ENCODE assay signal across 8 mouse cellular contexts in the genomic region with DNA sequence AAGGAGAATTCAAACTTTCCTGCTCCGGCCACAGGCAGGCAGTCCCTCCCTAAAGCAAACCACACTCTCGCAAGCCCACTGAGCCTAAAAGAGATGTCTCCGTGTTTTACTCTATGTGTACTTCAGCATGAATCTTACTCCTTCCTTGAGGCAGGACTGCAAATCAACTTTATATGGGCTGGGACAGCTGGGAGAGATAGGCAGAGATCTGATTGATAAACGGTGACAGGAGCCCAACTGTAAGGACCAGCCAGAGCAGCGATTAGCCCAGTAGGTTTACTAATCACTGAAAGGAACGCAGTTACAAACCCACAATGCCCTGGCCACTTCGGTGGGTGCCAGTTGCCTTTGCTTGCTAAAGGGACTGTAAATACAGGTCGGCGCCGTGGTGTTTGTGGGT. TPM values are rescaled to one million over a fixed set of nuclear protein-coding genes. Genes with fewer than 3 reads are reported as not detected.
A peak's percentile ranks its signal among the peaks of the same experiment; 100 is the strongest.
DNase-seq lines count a peak whose midpoint lies in the region; ATAC-seq and TF ChIP-seq lines count a peak whose summit lies in the region.

No protein-coding gene starts in this region.

- TF ChIP-seq EP300 in heart, postnatal 0 days (IDR thresholded peaks at IDR 0.05; ENCODE audit: low read depth): no peak

- 27% methylated on average over 10 of the region's 10 CpGs for WGBS in heart, postnatal 0 days
- 33% methylated on average over 10 of the region's 10 CpGs for WGBS in embryonic facial prominence, embryonic 10.5 days
- WGBS in intestine, embryonic 16.5 days: 25% methylated on average over 10 of the region's 10 CpGs
- WGBS in midbrain, postnatal 0 days: 37% methylated on average over 10 of the region's 10 CpGs

- H3K4me2 ChIP-seq in heart, postnatal 0 days (ENCODE audit: low read depth, low read length): peak overlapping the region; percentile 61
- peak overlapping the region; percentile 49 for H3K4me2 ChIP-seq in intestine, embryonic 16.5 days (ENCODE audit: low read depth, low read length)
- H3K4me2 ChIP-seq in midbrain, postnatal 0 days (ENCODE audit: low read depth, low read length, poor library complexity, severe bottlenecking): 0 out of 2 replicates have a peak overlapping the region, but pooled peaks have one; percentile 4

- H3K4me1 ChIP-seq in heart, postnatal 0 days (ENCODE audit: control insufficient read depth, insufficient read depth): no peaks in the 10 kb centered on the region
- peaks cover 22% of the 10 kb centered on the region for H3K4me1 ChIP-seq in embryonic facial prominence, embryonic 10.5 days
- H3K4me1 ChIP-seq in intestine, embryonic 16.5 days (ENCODE audit: control insufficient read depth, insufficient read depth, low read length): no peaks in the 10 kb centered on the region
- no peaks in the 10 kb centered on the region for H3K4me1 ChIP-seq in midbrain, postnatal 0 days (ENCODE audit: insufficient read depth, low read length)

- TF ChIP-seq CTCF in heart, postnatal 0 days (IDR thresholded peaks at IDR 0.05; ENCODE audit: low read depth): no peak
- no peak for TF ChIP-seq CTCF in midbrain, postnatal 0 days (IDR thresholded peaks at IDR 0.05)

- no peaks in the 10 kb centered on the region for H3K27me3 ChIP-seq in heart, postnatal 0 days (ENCODE audit: control insufficient read depth, insufficient read depth, low read length)
- peaks cover 5% of the 10 kb centered on the region; the same call in 1 of the 2 replicates for H3K27me3 ChIP-seq in embryonic facial prominence, embryonic 10.5 days (replicated peaks; ENCODE audit: low read depth, poor library complexity, severe bottlenecking)
- H3K27me3 ChIP-seq in intestine, embryonic 16.5 days (replicated peaks; ENCODE audit: control insufficient read depth, insufficient read depth, low read length): no peaks in the 10 kb centered on the region
- H3K27me3 ChIP-seq in midbrain, postnatal 0 days (ENCODE audit: insufficient read depth, low read length): no peaks in the 10 kb centered on the region

- H3K27ac ChIP-seq in heart, postnatal 0 days (ENCODE audit: low read depth): no peak overlapping the region
- H3K27ac ChIP-seq in embryonic facial prominence, embryonic 10.5 days (replicated peaks): peak overlapping the region; percentile 60
- no peak overlapping the region for H3K27ac ChIP-seq in intestine, embryonic 16.5 days (ENCODE audit: low read length)
- no peak overlapping the region for H3K27ac ChIP-seq in midbrain, postnatal 0 days (ENCODE audit: low read depth, low read length)

- no peaks in the 10 kb centered on the region for H3K36me3 ChIP-seq in heart, postnatal 0 days (replicated peaks; ENCODE audit: control insufficient read depth, insufficient read depth, low read length)
- H3K36me3 ChIP-seq in embryonic facial prominence, embryonic 10.5 days (replicated peaks): no peaks in the 10 kb centered on the region
- no peaks in the 10 kb centered on the region for H3K36me3 ChIP-seq in intestine, embryonic 16.5 days (ENCODE audit: control insufficient read depth, insufficient read depth, low read length)
- H3K36me3 ChIP-seq in midbrain, postnatal 0 days (ENCODE audit: insufficient read depth, low read length): no peaks in the 10 kb centered on the region

- H3K9ac ChIP-seq in heart, postnatal 0 days (replicated peaks; ENCODE audit: low read depth, low read length): no peak overlapping the region
- 0 out of 2 replicates have a peak overlapping the region, but pooled peaks have one; percentile 30 for H3K9ac ChIP-seq in intestine, embryonic 16.5 days (ENCODE audit: low read depth, low read length)
- H3K9ac ChIP-seq in midbrain, postnatal 0 days (replicated peaks; ENCODE audit: low read length, poor library complexity, severe bottlenecking): no peak overlapping the region

- H3K9me3 ChIP-seq in heart, postnatal 0 days (replicated peaks; ENCODE audit: control insufficient read depth, low read length): no peaks in the 10 kb centered on the region
- H3K9me3 ChIP-seq in embryonic facial prominence, embryonic 10.5 days: no peaks in the 10 kb centered on the region; the same call in 1 of the 2 replicates
- no peaks in the 10 kb centered on the region for H3K9me3 ChIP-seq in intestine, embryonic 16.5 days (ENCODE audit: control insufficient read depth, low read length)
- H3K9me3 ChIP-seq in midbrain, postnatal 0 days (ENCODE audit: low read length): no peaks in the 10 kb centered on the region

- peak overlapping the region; percentile 28 for H3K4me3 ChIP-seq in heart, postnatal 0 days (ENCODE audit: low read depth, low read length)
- peak overlapping the region; percentile 47 for H3K4me3 ChIP-seq in embryonic facial prominence, embryonic 10.5 days
- peak overlapping the region; percentile 27 for H3K4me3 ChIP-seq in intestine, embryonic 16.5 days (ENCODE audit: low read length)
- H3K4me3 ChIP-seq in midbrain, postnatal 0 days (ENCODE audit: low read depth, low read length): no peak overlapping the region

- no peak for DNase-seq in heart, postnatal 0 days (ENCODE audit: low spot score)
- no peak for DNase-seq in heart, adult 18-20 months
- no peak for DNase-seq in embryonic facial prominence, embryonic 10.5 days (ENCODE audit: low spot score)
- DNase-seq in midbrain, postnatal 0 days (ENCODE audit: low spot score): no peak
- DNase-seq in gastrocnemius, adult 8-10 months (ENCODE audit: low spot score in 2 of 2): no peak
- no peak for DNase-seq in frontal cortex, adult 2 months (ENCODE audit: extremely low spot score in 1 of 2, low spot score in 1 of 2)
- no peak for DNase-seq in adipocyte (ENCODE audit: low spot score)

- no peak for ATAC-seq in heart, postnatal 0 days (ENCODE audit: insufficient read depth, low read depth)
- no peak for ATAC-seq in intestine, embryonic 16.5 days
- no peak for ATAC-seq in midbrain, postnatal 0 days (ENCODE audit: low FRiP score)

RNA-seq across cellular contexts. Expression of gene Cldn14, which starts 35.5 kb away (rescaled TPM):
- not detected in 2 replicates for total RNA-seq in heart, postnatal 0 days (2014; rRNA removed; ENCODE audit: low replicate concordance)
- polyA plus RNA-seq in heart, postnatal 0 days (2015; fragmentation: Nextera tagmentation; extraction: Ambion mirVana): not detected in 2 replicates
- not detected for total RNA-seq in heart, adult 18-20 months (2021)
- not detected in 2 replicates for polyA plus RNA-seq in embryonic facial prominence, embryonic 10.5 days (2016; fragmentation: Nextera tagmentation; extraction: Ambion mirVana)
- 0.58 and 0.61 TPM in 2 replicates for polyA plus RNA-seq in intestine, embryonic 16.5 days (2015; fragmentation: Nextera tagmentation; extraction: Ambion mirVana)
- 0.76 TPM in 1 of 2 replicates, not detected in the other for total RNA-seq in midbrain, postnatal 0 days (2014; rRNA removed)
- polyA plus RNA-seq in midbrain, postnatal 0 days (2015; fragmentation: Nextera tagmentation; extraction: Ambion mirVana): 0.12 TPM in 1 of 2 replicates, not detected in the other
- total RNA-seq in gastrocnemius, adult 8-10 months (2022): not detected
- 1.7 and 2.4 TPM in 2 replicates for polyA plus RNA-seq in frontal cortex, adult 2 months (2012; rRNA removed)

Comparison
In these comparisons a context has a peak if more than half of its experiments do, and no peak if none do; other contexts are left out.
1. H3K4me2 ChIP-seq: peak in every context shown above with its lines; median percentile 61 in heart, postnatal 0 days; 49 in intestine, embryonic 16.5 days; 4 in midbrain, postnatal 0 days.